Mouse (Mus musculus): ENCODE measurements around the gene Gpa33.

- TF ChIP-seq POLR2A (IDR thresholded peaks at IDR 0.05; ENCODE audit: insufficient read depth, low read length) (no peak), EP300 (IDR thresholded peaks at IDR 0.05; ENCODE audit: insufficient read depth, low read depth, low read length) (no peak)
These were observed 59.8 kb downstream of the Gpa33 start for GRCm38 (mm10) chr1:166189821-166190220.

All from ES-Bruce4 (cell line).